Mouse (Mus musculus) kidney, adult 18-20 months (tissue): ENCODE measurements at regions not wholly inside any gene's neighbourhood (a gene's known extent, or its start where the extent isn't known, plus 50 kb on each side); places are given as distances from the start of the nearest gene placed in this dataset.

Experiments used
- DNase-seq: peaks from one replicate; pipeline ENCODE4 v3.0.0; 2021

DNA sequence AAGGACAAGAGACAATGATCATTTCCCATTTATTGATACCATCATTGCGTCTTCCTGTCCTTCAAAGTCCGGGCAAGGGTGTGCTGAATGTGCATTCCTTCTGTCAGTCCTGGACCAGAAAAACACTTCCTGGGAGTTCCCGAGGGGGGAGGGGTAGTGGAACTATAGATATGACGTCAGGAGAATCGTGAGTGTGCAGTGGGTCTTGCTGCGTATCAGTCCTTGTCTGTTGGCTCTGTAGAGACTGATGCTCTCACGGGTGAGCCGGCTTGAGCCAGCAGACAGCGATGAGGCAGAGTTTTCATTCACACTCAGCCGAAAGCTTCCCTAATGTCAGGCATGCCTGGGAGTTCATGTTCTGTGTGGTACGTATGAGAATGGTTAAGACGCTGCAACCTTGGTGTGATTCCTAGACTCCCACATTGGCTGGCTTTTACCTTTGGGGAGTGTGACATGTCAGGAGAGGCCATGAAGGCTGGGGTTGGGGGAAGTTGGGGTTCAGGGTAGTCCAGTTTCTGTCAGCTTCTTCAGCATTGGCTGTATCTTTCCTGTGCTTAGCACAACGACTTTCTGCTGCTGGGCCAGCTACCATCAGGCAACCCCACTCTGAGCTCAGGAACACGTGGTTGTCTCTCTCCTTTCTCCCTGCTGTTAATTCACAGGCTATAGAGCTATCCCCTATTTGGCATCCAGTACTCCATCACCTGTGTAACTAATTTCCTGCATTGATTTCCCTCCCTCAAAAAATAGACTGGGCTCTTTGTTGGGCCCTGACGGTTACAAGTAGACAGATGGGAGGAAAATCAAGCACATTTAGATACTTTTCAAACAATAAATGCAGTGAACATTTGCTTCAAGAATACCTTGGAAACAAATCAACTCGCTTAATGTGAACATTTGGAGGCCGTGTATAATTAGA is 203.2 kb upstream of the Daam1 start:
- DNase-seq: no peak

DNA sequence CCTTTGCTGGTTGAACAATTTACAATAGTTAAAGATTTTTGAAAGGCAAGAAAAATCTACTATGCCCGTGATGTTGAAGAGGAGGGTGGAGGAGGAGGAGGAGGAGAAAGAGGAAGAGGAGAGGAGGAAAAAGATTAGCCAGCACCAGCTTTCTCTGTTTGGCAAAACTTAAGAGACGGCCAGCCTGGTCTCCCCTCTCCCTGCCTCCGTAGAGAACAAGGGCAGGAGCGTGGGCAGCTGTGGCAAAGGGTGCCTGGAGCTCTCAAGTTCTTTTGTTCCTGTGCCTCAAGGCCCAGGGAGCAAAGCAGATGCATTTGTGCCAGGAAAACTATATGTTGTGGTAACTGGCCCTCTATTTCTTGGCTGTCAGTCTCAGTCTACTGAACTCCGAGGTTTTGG is 202.5 kb upstream of the Daam1 start:
- no peak for DNase-seq

DNA sequence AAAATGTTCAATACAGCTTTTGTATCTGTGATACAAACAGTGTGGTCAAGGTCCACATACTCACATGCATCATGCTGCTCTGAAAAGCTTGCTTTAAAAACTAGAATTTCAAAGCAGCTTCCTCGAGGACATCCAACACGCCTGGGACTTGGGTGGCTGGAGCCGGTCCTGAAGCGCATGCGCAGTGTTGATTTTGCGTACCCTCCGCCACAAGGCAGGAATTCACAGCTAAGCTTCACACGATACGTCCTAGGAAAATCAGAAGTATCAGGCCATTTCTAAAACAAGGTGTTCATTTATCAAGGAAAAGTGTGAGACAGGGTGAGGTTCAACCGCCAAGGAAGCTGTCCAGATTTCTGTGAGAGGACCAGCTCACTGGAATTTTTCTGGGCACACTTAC is 202.1 kb upstream of the Daam1 start:
- DNase-seq: no peak

DNA sequence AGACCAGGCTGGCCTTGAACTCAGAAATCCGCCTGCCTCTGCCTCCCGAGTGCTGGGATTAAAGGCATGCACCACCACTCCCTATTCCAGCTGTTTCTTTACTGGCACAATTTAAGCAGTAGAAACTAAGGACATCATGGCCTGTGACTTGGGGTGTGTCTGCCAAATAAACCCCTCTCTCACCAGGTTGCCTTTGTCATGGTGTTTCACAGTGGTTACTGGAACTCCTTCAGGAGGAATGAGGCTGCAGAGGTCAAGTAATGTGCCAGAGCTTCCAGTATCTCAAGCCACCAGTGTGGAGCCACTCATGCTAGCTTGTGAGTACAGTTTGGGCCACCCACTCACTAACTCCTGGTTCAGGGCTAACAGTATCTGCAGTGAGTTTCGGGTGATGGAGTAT is 200.5 kb upstream of the Daam1 start:
- no peak for DNase-seq

DNA sequence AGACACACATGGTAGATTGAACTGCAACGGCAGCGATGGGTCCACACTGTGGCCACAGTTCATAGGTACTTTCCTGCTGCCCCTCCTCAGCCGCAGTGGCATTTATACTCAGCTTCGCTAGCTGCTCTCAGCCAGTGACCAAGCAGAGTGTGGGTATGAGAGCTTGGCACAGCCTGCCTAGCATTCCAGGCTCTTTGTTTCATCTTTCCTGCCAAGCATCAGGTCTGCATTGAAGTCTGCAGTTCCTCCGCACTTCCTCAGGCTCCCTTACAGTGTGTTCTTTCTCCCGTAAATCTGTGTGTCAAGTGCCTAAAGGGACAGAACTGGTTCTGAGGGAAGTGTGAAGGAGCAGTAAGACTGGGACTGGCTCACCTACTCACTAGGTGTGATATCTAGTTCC is 194.6 kb upstream of the Daam1 start:
- no peak for DNase-seq

DNA sequence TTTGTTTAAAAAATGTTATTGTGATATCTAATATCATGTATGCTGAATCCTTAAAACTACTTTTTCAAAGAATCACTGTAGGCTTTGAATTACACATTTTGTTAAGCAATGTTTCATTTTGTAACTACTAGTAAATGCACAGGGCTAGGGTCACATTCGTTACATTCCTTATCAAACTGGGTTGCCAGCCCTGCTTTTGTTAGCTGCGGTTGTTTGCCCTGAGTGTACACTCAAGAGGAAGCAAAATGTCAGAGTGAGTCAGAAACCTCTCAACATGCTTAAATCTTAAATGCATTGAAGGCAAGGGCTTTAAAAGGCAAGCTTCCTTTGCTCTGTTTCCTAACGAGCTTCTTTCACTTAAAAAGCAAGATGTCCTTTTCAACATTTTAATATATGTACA is 193.6 kb upstream of the Daam1 start:
- no peak for DNase-seq

DNA sequence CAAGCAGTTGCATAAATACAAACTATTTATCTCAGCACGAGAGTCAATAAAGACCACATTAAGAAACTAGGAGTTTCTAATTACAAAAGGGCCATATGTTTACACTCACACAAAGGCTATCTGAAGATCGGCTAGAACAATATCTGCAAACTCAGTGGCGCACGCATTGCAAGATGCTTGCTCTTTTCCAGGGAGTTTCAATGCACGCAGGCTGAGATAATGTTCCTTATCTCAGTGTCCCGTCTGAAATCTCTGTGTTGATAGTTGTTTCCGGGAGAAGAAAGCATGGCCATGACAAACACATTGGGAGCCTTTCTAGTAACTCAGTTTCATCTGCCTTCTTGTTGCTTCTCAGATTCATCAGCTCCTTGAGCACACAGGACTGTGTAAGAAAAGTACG is 192.6 kb upstream of the Daam1 start:
- no peak for DNase-seq

DNA sequence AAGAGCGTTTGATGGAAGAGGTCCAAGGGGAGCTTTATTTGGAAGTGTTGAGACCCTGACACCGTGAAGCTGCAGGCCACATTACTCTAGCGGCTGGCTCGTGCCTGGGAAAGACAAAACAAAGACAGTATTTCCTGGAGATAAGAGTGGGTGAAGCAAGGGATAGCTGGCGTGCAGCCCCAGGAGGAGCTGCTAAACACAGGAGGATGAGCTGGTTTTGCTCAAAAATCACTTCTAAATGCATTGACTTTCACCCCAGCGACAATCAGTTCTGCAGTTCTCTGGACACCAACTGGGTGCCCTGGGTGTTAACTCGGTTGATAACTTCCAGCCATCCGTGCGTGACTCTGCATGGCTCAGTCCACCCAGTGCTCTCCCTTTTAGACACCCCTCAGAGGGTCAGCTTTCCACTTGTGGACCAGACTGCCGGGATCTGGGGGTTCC is 190.8 kb upstream of the Daam1 start:
- no peak for DNase-seq

DNA sequence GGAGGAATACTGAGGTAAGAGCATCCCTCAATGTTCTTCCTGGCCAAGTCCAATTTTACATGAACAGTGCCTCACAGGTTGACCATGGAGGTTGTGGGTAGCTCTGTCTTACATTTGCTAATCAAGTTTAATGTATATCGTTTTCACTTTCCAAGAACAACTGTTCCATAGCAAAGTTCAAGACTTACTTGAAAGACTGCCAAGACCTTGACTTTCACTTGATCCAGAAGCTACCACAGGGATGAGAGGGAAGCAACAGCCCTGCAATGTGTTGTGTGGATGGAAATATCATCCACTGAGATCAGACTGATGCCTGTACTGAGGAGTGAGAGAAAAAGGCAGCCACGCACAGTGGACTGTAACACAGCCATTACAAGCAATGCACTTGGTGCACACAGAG is 189.4 kb upstream of the Daam1 start:
- no peak for DNase-seq

DNA sequence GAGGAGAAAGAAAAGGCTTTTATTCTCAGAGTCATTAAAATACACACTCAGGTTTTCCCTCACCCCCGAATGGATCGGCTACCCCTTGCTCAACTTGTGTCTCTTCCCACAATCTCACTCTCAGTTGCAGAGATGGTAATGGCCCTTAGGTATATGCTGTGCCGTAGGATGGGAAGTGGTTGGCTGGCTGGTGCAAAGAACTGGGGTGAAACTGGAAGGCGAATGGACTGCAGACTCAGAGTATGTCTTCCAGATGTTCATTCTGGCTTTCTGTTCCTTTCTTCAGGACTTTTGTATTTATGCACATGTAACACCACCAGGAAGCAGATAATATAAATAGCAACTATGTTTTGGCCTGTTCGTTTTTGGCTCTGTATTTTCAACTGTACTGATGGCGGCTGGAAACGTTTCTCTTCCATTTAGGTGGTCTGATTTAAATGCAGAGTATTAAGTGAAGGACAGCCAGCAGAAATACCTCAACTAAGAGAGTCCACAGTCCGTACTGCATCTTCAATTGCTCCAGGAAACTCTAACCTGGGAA is 188.0 kb upstream of the Daam1 start:
- no peak for DNase-seq

DNA sequence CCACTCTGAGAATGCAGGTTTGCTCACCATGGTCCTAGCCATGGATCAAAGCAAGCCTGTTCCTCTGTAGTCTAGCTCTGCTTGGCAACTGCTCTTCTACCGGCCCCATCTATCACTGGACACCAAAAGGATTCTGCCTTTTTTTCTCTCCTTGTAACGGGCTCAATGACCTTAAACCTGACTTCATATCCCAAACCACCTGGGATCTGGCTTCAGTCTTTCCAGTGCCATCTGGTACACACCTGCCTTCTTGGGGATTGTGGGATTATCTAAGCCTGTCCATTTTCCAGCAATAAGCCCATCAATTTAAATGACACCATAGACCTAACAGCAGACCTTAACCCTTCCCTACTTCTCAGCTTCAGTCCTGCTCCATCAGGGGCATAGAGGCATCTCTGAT is 179.6 kb upstream of the Daam1 start:
- no peak for DNase-seq

DNA sequence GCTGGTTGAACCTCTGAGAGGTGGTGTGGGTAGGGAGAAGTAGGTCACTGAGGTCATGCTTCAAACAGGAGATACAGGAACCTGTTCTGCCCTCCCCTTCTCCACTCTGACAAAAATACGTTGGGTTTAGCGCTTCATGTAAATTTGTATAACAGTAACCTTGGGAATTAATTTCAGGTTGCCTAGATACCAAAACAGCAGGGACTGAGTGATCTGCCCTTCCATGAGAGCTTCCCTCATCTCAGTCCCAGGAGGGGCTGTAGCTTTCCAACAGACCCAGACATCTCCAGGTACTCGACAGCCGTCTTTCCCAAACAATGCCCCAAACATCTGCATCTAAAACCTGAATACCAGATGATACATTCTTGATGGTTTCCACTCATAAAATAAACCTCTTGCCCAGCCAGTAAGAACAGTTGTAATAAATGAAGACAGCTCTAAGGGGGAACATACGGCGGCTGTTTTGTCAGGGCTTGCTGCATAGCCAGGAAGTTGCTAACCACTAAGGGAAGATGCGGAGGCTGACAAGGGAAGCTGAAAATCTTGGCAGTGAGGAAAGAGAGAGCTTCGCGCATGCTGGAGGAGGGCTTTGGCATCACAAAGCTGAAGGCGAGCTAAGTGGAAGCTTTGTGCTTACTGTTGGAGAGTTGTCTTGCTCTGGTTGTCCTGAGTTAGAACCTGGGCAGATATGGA is 137.4 kb upstream of the Daam1 start:
- no peak for DNase-seq

DNA sequence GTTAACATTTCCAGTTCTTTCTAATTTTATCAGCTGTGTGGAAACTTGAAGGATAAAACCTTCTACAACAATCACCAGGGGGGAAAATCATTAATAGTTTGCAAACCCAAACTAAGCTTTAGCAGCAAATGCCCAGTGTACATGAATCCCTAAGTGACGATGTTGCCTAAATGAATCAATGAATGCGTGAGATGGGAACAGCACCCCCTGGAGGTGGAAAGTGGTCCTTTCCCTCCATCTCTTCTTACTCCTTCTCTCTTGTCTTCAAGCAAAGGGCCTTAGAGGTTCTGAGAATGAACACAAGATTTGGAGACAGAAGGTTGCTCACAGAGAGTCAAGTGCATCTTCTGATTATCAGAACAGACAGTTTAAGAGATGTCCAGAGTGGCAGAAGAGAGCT is 129.1 kb upstream of the Daam1 start:
- peak; percentile 24 for DNase-seq

DNA sequence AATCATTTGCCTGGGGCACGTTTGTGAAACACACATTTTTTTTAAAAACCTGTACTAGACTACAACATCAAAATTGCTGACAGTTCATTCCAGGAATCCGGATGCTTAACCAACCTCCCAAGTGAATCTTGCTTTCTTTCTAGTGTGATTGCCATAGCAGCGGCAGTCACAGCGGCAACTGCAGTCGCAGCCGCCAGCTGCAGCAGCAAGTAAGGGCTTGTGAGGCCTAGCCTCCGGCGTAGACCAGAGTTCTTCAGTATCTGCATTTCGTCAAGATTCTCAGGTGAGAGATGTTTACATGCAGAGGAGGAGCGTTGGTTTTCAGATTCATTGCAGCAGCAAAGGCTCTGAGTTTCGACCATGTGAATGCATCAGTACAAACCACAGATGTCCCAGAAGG is 128.7 kb upstream of the Daam1 start:
- DNase-seq: no peak

DNA sequence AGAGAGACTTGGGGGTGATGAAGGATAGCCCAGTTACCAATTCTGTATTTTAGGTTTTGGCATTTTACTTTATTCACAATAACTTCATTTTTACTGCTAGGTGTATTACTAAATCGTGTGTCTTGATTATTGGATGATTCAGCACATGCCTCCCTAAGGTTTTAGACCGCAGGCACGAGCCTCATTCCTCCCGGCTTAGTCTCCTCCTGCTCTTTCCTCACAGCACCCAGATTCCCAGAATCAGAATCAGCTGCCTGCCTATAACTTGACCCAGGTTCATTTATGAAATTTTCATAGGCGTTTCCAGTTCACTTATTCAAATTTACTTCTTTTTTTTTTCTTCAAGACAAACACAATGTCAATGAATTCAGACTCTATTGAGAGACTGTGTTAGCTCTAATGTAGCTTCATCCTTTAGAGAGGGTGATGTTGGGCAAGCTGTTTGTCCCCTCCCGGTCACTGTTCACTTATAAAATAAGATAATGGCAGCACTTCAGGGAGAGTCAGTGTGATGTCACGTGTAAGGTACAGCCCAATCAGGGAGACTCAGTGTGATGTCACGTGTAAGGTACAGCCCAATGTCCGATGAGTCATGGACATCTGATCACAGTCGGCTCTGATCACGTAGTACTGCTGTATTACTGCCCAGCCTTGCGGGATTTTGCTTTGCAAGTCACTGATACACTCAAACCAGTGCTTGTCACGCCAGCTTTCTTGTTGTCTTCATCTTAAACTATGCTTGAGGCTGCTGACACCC is 127.6 kb upstream of the Daam1 start:
- DNase-seq: no peak

DNA sequence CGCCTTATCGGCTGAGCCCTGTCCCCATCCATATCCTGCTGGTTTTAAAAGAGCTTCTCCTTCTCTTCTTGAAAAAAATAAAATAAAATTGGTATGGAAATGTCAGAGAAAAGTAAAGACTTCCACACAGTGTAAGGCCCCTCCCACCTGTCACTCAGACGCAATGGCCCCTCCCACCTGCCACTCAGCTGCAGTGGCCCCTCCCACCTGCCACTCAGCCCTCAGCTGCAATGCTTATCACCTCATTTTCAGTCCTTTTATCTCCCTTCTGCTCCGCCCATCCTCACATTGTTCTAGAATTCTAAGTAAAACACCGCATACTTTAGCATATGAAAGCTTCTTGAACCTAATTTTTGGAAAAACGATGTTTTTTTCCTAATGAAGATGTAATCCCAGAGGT is 126.4 kb upstream of the Daam1 start:
- no peak for DNase-seq

DNA sequence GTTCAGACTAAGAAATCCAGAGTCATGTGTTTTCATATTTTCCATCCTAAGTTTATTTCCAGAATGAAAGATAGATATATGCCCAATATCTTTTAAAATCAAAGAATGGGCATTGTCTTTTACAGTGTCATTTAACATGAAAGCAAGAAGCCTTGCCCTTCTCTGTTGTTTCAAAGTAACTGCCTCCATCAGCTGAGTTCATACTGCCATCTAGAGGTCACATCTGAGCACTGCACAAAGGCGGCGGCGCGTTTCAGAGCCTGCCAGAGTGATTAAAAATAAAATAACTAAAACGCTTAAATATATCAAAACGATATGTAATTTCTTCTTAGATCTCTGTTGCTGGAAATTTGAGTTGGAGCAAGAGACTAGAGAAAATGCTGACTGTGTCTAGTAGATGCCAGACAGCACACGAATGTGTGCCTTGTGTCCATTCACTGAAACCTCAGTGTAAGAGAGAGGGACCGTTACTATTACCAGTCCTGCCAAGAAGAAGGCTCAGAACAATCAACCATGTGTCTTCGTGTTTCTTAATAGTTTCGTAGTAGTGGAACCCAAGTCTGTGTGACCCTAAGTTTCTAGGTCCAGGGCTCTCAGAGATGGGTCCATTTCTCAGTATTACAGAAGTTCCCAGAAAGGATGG is 123.0 kb upstream of the Daam1 start:
- DNase-seq: peak; percentile 70

DNA sequence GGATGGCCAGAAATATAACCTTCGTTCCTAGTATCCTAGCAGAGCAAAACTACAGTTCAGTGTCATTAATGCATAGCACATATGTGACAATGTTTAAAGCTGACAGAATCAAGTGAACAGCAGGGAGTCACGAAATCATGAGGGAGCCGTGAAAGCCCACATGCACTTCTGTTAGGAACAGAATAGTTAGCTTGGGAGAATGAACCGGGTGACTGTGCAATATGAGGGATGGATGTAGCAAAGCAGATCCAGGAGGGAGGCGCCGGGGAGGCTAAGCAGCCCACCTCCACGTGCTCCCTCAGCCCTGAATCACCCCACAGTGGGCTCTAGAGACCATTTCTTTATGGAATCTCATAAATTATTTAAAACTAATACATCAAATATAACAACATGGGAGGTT is 116.3 kb upstream of the Daam1 start:
- DNase-seq: no peak

DNA sequence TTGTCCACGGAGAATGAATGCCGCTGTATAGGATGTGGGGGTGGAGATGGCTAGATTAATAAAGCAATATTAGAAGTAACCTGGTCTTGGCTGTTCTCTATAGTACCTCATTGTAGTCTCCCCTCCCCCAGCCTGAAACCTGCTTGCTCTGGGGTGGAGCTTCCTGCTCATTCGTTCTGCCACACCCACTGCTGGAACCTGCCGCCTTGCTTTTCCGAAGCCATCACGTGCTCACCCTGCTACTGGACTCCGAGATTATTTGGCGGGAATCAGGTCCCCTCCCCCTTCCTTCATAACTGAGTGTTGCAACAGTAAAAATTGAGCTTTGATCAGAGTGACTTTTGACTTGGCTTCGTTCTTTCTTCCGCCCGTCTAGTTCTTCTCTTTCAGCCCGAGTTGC is 112.5 kb upstream of the Daam1 start:
- DNase-seq: peak; percentile 9

DNA sequence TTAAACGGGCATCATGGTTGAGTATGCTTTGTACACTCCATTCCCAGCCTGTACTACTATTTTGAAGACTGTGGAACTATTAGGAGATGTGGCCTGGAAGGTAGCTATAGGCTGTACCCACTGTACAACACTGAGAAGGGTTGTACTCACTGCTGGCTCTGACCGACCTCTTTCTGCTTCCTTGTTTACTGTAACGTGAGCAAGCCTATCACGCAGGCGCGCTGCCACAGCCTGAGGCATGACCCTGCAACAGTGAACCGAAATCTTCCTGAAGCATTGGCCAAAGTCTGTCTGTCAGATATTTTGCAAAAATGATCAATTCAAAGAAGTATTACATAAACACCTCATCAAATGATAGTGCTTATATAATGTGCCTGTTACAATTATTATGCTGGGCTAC is 112.0 kb upstream of the Daam1 start:
- no peak for DNase-seq

DNA sequence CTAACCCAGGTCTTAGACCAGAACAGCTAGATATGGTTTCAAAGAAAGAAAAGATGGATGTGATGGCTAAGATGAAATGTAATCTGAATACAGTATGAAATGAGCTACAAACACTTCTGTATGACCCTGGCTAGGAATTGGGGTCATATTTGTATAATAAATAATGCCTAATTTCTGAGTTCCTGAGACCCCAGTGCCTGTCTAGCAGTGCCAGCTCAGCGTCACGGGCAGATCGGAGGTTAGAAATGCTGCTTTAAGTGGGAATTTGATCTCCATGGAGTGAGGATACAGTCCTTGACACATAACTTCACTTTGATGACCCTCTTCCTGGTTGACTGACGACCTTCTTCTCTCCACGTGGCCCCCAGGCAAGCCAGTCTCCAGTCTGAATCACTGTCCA is 105.7 kb upstream of the Daam1 start:
- no peak for DNase-seq

DNA sequence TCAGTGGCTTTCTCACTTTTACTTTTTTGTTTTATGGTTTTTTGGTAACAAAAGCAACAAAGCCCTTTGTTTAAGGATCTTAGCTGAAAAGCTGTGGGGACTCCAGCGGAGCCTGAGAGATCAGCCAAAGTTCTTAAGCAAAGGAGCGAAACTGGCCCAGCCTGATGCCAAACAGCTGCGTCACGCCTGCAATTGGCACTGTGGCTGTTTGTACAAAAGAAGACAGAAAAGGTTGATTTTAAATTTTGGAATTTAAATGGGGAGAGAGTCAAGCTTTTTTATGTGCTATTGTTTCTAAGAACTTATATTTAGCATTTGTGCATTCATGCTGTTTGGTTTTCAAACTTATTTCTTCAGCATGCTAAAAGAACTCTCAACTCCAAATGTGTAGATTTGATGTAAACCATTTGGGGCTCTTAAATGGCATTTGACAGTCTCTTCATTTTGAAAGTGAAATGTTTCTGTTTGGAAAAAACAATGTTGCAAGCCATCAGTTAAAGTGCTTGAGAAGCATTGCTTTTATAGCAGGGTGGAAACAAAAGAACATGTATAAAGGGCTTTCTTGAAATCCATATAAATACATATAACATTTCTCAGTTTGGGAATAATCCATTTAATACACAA is 105.1 kb upstream of the Daam1 start:
- DNase-seq: no peak
